Mouse (Mus musculus) T-cell, adult 2 months (primary cell): ENCODE data around the gene Olfr969.
"Not testable (repeated sequence)": the region's sequence is repeated elsewhere in the genome, so short reads cannot be mapped to it uniquely, and the experiment has no call there.

Experiments used
- DNase-seq: peaks from one replicate; pipeline ENCODE4 v3.0.0; 2022; ENCODE audit warnings: low spot score

The Olfr969 gene

GRCm38 (mm10) chr9:39790558-39790957, at the start of gene Olfr969:
TSS of gene Olfr969 (plus strand) at chr9:39790945.
- DNase-seq: no peak

- DNase-seq: no peak
Measured at GRCm38 (mm10) chr9:39745949-39746348, 44.8 kb upstream of the Olfr969 start, which contains the start of gene Olfr967. TSS of gene Olfr967 (plus strand) at chr9:39746249.

GRCm38 (mm10) chr9:39746428-39746827, 44.3 kb upstream of the Olfr969 start:
- no peak for DNase-seq

- DNase-seq: no peak
Measured at GRCm38 (mm10) chr9:39783153-39783552, 7.6 kb upstream of the Olfr969 start, which contains the start of gene Olfr968. TSS of gene Olfr968 (minus strand) at chr9:39783253.

- no peak for DNase-seq
Measured at GRCm38 (mm10) chr9:39808560-39808959, 17.8 kb downstream of the Olfr969 start, which contains the start of gene Olfr970. TSS of gene Olfr970 (plus strand) at chr9:39808860.

GRCm38 (mm10) chr9:39836576-39836975, 45.8 kb downstream of the Olfr969 start, which contains the start of gene Olfr971:
TSS of gene Olfr971 (plus strand) at chr9:39836876.
- DNase-seq: not testable (repeated sequence)
